Mouse (Mus musculus) spleen, postnatal 10 days (tissue): ENCODE data around the gene Gigyf1.

ENCODE experiments used
- DNase-seq, 2 experiments: peaks; one replicate each; pipeline ENCODE4 v3.0.0; 2021 to 2022; ENCODE audit warnings: low spot score in 2 of 2

Gigyf1 gene

GRCm38 (mm10) chr5:137570691-137571586, 52.6 kb downstream of the Gigyf1 start:
- peak; percentile 70 to 73 for DNase-seq

GRCm38 (mm10) chr5:137574470-137574901, 56.1 kb downstream of the Gigyf1 start:
- DNase-seq = peak in 1 of 2 experiments; percentile 27
